Mouse (Mus musculus) frontal cortex, postnatal 25 days (tissue): ENCODE measurements around the gene Rpl10.

Source experiments
- DNase-seq, 2 experiments: peaks; one replicate each; pipeline ENCODE4 v3.0.0; 2022; ENCODE audit warnings: low spot score in 2 of 2

The Rpl10 gene

GRCm38 (mm10) chrX:74270062-74270901 is at the start of gene Rpl10:
Gene Rpl10, plus strand, starts transcription at chrX:74270812.
- peak; percentile 60 to 81 for DNase-seq

GRCm38 (mm10) chrX:74230038-74230437 is 40.6 kb upstream of the Rpl10 start:
- DNase-seq: no peak

GRCm38 (mm10) chrX:74233196-74233595 is 37.4 kb upstream of the Rpl10 start:
- no peak for DNase-seq

- no peak for DNase-seq
Observed at GRCm38 (mm10) chrX:74240332-74240731, 30.3 kb upstream of the Rpl10 start.

GRCm38 (mm10) chrX:74243396-74243795 is 27.2 kb upstream of the Rpl10 start:
- no peak for DNase-seq

GRCm38 (mm10) chrX:74243807-74244206 is 26.8 kb upstream of the Rpl10 start:
- DNase-seq: no peak

GRCm38 (mm10) chrX:74244614-74245083 is 26.0 kb upstream of the Rpl10 start:
- DNase-seq: no peak

GRCm38 (mm10) chrX:74245107-74245506 is 25.5 kb upstream of the Rpl10 start:
- DNase-seq: no peak

GRCm38 (mm10) chrX:74245687-74246086 is 24.9 kb upstream of the Rpl10 start:
- DNase-seq: peak; percentile 29 to 40

- DNase-seq: peak; percentile 58 to 70
Observed at GRCm38 (mm10) chrX:74246213-74246681, 24.4 kb upstream of the Rpl10 start.

- DNase-seq: no peak
Observed at GRCm38 (mm10) chrX:74246693-74247092, 23.9 kb upstream of the Rpl10 start.

- DNase-seq: peak; percentile 22 to 23
Observed at GRCm38 (mm10) chrX:74248651-74249050, 22.0 kb upstream of the Rpl10 start.

- DNase-seq: peak; percentile 27 to 32
Observed at GRCm38 (mm10) chrX:74249615-74250014, 21.0 kb upstream of the Rpl10 start, which contains the start of gene Flna. Gene Flna, minus strand, starts transcription at chrX:74249820.

- DNase-seq: peak; percentile 52 to 74
Observed at GRCm38 (mm10) chrX:74254153-74254887, 16.3 kb upstream of the Rpl10 start, which contains the start of gene Emd. Gene Emd, plus strand, starts transcription at chrX:74254687.

GRCm38 (mm10) chrX:74254888-74255565 is 15.6 kb upstream of the Rpl10 start:
- DNase-seq: no peak

- no peak for DNase-seq
Observed at GRCm38 (mm10) chrX:74257746-74258145, 12.9 kb upstream of the Rpl10 start.

GRCm38 (mm10) chrX:74269736-74270061 is 913 bp upstream of the Rpl10 start:
- no peak for DNase-seq

- no peak for DNase-seq
Observed at GRCm38 (mm10) chrX:74270902-74271551, 415 bp downstream of the Rpl10 start.

- DNase-seq: no peak
Observed at GRCm38 (mm10) chrX:74273422-74274322, 3.1 kb downstream of the Rpl10 start.

GRCm38 (mm10) chrX:74277916-74278315 is 7.3 kb downstream of the Rpl10 start:
- DNase-seq: no peak
